Mouse (Mus musculus) kidney, adult 2 months (tissue): ENCODE results near the gene Ankrd60.

Source experiments
- CTCF ChIP-seq: fragments of 200-500 bp; conservative IDR thresholded peaks from 2 replicates; pipeline ENCODE4 v1.5.1; 2011; ENCODE audit warnings: low read depth, mild to moderate bottlenecking, control low read depth, low read length, moderate library complexity, mixed read lengths; ENCODE audit not compliant: insufficient read depth, insufficient read length
- POLR2A ChIP-seq: fragments of 200-500 bp; IDR thresholded peaks from one replicate; pipeline ENCODE4 v1.6.1; 2011; ENCODE audit warnings: low read depth, low read length, control low read depth

- no peak for TF ChIP-seq CTCF
- TF ChIP-seq POLR2A, result no peak
Observed at GRCm38 (mm10) chr2:173532711-173533462, 45.3 kb downstream of the Ankrd60 start.
